Mouse (Mus musculus): ENCODE measurements at regions not wholly inside any gene's neighbourhood (a gene's known extent, or its start where the extent isn't known, plus 50 kb on each side); places are given as distances from the start of the nearest gene placed in this dataset.
"Not testable (repeated sequence)": the region's sequence is repeated elsewhere in the genome, so short reads cannot be mapped to it uniquely, and the experiment has no call there.

DNA sequence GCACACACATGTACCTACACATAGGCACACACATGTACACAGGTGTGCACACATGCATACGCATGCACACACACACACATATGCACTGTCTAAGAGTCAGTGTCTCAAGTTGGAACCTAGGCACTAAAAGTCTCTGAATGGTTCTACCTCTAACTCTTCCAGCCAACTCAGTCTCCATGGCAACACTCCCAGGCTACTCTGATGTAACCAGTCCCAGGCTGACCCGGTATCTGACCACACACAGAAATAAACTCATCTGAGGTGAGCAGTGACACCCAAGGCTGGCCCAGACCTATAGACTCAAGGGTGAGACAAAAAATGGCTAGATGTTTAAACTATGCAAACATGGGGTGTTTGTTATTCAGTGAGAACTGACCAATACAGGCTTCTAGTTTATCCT lies 262.1 kb downstream of the Setd4 start:
- DNase-seq (ENCODE audit: low spot score) = no peak

DNA sequence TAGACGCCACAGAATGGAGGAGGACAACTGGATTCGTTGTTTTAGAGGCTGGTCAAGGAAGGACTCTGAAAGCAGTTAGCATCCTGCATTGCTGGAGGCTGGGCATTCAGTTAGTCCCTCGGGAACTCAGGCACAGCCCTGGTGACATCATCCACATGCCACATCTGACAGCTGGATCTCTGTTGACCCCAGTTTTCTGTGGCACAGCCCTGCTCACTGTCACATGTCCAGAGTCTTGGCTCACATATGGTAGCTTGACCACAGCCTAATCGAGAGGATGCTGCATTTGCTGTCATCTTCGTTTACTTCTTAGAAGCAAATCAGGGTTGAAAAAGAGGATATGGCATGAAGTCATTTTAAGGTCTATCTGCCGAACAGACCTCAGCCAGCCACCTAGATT lies 265.1 kb downstream of the Setd4 start:
- DNase-seq (ENCODE audit: low spot score) = no peak

DNA sequence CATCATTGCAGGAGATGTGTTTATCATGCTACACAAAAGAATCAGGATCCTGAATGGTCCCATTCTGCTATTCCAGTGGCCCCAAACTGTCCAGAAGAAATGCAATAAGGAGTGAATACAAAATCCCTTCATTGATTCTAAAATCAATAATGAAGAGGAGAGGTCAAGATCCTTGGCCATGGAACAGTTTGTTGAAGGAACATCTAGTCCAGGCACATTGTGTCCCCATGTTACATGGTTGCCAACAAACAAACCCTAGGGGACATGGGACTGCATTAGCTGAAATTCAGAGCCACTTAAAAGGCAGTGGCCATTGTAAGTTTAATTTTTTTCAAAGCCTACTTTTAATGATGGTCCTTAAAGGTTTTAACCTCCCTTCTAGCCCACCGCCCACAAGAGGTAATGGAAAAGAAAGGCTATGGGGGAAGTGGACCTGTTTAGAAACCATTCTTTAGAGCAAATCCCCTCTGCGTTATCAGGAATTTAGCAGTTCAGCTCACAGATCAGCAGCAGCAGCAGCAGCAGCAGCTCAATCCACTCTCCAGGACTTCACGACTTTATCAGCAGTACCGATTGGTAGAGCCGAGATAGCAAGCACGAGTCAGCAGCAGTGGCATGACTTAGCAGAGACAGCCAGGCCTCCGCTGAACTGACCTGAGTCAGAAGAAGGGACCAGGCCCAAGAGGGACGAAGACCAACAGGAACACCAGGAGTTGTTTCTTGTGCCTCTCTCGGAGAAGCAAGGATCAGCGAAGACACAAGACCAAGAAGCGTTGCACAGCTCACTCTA lies 268.3 kb downstream of the Setd4 start:
- no peak for DNase-seq (ENCODE audit: low spot score)

DNA sequence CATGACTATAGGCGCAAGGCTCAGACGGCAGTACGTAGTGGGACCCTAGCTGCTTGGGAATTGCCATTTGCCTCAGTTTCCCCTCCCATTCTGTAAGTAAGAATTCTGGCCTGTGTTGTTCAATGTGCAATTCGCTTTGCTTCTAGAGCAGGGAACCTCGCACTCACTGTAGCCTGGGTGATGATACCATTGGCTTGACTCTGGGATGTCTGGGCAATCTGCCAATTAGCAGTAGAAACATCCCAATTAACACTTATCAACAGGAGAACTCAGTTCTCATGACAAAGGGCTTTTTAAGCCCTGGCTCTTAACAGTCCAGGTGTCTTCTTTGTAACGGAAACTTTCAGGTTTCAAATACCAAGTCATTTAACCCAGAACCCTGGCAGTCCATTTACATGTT lies 270.2 kb downstream of the Setd4 start:
- DNase-seq (ENCODE audit: low spot score) = no peak

DNA sequence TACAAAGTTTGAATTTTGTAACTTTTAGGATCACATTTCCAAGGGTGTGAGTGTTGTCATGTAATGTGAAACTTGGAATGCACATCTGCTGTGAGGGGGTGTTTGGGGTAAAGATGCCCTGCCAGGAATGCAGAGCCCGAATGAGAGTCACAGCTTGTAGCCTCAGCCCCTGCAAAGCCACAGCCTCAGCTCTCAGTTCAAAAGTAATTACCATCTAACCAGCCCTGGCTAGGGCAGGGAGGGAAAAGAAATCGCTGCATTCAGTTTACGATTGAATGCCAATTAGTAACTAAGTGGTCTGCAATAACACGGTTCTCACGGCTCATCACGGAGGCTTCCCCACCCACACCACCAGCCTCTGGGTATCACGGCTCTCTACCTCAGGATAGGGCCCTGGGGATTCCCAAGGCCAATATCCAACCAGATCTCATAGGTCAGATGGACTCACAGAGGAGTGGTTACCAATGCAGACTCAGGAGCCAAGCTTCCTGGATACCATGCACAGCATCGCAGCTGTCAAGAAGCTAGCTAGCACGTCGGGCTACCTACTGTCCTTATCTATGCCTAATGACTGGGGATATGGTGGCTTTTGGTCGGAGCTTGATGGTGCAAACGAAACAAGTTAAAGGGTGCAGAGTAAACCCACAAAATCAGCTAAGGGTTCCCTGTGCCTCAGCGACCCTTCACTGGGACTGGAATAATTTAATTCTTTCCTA lies 275.0 kb downstream of the Setd4 start:
- no peak for DNase-seq (ENCODE audit: low spot score)

DNA sequence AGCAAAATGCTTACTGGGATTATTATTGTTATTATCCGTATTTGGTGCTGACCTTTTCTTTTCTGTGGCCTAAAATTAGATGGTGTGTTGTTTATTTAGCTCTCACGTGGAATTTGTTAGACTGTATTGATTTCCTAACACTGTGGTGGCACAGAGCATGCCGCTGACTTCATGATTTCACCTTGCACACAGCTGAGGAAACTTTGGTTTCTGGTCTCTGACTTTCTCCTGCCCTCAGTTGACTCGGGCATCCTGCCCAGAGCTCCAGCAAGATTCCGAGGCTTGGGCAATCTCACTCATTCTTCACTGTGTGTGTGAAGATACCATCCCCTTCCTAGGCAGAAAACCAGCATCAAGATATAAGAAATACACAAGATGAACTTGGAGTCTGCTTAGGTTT lies 279.0 kb downstream of the Setd4 start:
- no peak for DNase-seq (ENCODE audit: low spot score)

DNA sequence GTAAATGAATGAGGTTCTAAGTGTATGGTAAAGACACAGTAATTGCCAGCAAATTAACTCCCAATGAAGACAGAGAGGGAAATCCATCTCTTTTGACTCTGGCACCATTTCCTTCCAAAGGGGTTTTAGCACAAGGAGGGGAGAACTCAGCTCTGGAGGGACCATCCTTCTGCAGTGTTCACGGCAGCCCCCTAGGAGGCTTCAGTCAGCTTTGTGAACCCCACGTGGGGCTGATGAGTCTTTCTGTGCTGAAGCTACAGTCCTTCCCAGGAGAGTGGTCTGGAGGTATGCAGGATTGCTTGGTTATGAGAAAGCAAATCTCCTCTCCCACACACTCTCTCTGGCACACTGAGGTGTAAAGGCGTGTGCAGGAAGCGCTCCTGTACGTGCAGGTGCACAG lies 280.7 kb downstream of the Setd4 start:
- DNase-seq (ENCODE audit: low spot score) = no peak

DNA sequence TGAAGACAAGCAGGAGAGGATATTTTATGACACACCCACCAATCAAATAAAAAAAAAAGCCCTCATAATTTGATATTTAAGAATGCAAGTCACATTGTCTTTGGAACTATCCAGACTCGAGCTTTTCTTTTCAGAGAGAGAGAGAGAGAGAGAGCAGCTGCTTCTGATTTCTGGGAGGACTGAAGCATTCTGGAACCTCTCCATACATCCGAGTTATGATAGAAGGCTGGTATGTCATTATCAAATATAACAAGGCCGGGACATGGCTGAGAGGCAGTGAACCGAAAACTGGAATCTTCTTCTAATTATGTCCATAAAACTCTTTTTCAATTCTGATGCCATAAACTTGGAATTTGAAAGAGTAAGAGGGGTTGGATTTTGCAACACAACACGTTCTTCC lies 284.3 kb downstream of the Setd4 start:
- DNase-seq (ENCODE audit: low spot score) = no peak

DNA sequence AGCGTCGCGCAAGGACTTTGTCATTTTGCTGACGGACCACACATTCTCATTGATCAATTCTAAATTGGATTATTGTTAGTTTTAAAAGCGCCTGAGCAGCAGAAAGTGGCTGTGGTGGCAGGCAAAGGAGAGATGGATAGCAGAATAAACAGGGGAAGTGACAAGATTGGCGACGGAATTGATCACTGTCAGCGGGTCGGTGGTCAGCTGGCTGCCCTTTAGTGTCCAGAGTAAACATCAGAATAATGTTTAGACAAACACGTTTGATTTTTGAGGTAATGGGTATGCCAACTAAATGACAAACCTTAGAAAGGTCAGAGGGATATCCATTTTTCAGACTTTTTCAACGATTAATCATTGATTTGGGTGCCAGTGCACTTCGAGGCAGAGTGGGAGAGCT lies 292.2 kb downstream of the Setd4 start:
- DNase-seq (ENCODE audit: low spot score) = no peak

DNA sequence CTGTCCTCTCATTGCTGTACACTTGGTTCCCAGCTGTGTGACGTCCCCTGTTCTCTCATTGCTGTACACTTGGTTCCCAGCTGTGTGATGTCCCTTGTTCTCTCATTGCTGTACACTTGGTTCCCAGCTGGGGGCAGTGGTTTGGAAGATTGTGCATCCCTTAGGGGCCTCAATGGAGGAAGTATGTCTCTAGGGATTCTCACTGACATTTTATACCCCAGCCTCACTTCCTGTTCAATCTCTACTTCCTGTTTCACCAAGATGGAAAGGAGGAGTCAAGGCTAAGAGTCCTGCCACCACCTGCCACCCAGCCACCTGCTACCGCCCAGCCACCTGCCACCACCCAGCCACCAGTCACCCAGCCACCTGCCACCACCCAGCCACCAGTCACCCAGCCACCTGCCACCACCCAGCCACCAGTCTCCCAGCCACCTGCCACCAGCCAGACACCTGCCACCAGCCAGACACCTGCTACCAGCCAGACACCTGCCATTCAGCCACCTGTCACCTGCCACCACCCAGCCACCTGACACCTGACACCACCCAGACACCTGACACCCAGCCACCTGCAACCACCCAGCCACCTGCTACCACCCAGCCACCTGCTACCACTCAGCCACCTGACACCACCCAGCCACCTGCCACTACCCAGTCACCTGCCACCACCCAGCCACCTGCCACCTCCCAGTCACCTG lies 295.1 kb downstream of the Setd4 start:
- no peak for DNase-seq (ENCODE audit: low spot score)

DNA sequence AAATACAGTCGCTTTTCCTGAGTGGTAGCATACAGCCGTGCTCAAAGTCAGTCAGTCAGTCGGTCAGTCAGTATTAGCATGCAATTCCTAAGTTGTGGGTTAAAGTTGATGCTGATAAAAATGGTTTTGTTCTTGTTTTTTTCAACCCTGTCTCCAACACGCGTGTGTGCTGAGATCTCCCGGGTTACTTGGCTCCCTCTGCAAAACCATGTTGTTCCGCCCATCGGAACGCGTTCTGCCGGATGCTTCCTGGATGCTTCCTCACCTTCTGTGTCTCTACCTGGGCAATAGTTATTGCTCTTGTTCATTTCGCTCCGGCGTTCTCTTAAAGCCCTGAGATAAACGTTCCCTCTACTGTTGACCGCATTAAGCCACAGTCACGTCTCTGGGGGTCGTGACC lies 296.9 kb downstream of the Setd4 start:
- no peak for DNase-seq (ENCODE audit: low spot score)

DNA sequence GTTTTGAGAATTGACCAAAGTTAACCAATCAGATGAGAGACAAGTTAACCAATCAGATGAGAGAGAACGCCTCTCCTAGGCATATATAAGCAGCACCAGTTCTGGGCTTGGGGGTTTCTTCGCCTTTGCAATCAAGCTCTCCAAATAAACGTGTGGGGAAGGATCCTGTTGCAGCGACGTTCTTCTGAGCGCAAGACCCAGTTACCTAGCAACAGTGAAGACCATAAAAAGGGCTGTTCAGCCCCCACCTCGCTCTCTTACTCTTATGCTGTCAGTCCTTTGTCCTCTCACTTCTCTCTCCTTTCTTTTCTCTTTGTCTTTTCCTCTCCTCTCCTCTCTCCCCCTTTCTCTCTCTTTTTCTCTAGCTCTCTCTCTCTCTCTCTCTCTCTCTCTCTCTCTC lies 297.7 kb downstream of the Setd4 start:
- not testable (repeated sequence) for DNase-seq (ENCODE audit: low spot score)

DNA sequence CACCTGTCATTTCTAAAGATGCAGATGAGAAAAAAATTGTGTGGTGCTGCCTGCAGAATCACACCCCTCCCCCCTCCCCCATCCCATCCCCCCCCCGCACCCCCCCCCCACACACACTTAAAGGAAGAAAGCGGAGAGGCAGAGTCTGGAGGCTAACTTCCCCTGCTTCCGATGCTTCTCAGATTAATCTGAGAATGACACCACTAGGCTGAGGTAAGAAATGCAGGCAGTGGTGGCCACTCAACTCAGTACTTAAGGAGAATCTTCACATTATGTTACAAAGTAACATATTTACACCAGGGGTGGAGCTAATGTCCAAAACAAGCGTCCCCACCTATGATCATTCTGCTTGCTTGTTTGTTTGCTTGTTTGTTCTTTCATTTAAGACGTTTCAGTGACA lies 309.4 kb downstream of the Setd4 start:
- no peak for DNase-seq (ENCODE audit: low spot score)

DNA sequence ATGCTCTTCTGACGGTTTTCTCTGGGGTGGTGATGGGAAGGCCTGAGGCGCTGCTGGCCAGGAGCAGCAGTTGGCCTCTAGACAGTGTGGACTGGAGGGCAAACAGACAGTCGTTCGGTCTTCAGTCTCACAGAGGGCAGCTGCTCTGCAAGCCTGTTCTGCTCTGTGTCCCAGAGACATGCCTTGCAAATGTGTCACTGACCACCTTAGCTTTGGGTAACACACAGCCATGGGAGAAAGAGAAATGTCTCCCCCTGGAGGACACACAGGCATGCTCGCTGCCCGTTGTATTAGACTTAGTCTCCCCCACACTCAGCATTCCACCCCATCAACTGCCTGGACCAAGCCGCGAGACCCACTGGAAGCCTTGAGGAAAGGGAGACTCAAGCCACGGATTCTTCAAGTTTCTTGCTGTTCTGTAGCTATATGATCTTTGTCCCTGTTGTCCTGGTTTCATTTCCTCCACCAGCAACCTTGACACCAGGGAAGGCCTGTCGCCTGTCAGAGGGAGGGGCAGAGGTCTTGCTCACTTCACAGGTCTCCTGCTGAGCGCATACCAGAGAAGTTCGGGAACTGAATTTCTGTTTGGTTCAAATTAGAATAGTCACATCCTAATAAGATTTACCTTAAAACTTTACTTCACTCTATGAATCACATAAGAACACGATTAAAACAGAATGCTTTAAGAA lies 310.8 kb downstream of the Setd4 start:
- DNase-seq (ENCODE audit: low spot score) = peak; percentile 21

DNA sequence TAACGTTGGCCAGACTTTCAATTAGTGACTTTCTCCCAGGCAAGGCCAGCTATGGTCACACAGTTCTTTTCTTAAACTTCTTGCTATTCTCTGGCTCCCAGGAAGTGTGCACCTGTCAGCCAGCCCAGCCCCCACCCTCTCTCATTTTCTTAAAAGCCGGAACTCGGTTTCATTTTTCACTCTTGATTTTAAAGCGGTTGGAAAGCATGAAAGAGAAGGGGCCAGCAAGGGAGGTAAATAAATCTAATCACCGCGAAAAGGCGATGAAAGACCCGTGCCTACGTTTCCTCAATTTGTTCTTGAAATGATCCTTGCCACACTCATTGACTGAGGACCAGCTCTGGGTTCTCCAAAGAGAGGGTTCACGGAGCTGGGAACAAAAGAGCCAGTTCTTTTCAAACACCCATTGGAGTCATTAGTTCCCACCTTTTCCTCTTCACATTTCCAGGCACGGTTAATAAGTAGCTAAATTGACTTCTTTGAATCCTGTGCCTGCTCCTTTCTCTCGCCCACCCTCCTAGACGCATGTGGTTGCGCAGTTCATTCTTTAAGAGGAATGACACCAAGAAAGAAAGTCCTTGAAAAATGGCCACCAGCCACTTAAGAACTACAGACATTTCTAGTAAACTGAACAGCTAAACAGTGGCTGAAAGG lies 311.6 kb downstream of the Setd4 start:
- DNase-seq (ENCODE audit: low spot score) = no peak

DNA sequence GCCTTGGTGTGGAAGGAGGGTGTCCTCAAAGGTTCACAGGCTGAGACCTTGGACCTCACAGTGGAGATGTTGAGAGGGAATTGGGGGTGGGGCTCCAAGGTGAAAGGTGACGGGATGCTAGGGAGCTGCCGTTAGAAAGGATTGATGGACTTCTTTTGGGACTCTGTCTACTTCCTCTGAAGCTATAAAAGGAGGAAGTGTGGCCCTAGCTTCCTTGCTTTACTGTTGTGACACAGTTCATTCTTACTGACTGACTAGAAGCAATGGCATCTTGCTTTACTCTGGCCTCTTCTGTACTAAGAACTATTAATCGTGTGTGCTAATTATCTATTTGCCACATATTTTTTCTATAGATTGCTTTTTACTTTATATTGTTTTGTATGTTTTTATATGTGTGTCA lies 315.8 kb downstream of the Setd4 start:
- DNase-seq (ENCODE audit: low spot score) = no peak

DNA sequence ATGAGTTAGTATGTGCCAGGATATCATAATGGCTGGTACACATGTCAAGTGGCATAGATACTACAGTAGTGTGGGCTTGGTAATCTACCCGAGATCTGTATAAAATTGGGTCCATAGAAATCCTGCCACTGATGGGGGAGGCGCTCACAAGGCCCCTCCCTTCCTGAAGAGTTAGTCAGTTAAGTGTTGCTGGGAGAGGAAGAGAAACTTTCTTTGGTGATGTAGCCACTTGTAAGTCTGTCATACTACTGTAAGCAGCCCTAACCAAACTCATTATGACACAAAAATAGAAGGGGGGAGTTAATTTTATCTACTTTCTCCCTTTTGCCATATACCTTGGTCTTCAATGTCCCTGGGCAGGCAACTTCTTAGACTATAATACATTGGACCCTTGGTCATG lies 316.3 kb downstream of the Setd4 start:
- DNase-seq (ENCODE audit: low spot score) = no peak

DNA sequence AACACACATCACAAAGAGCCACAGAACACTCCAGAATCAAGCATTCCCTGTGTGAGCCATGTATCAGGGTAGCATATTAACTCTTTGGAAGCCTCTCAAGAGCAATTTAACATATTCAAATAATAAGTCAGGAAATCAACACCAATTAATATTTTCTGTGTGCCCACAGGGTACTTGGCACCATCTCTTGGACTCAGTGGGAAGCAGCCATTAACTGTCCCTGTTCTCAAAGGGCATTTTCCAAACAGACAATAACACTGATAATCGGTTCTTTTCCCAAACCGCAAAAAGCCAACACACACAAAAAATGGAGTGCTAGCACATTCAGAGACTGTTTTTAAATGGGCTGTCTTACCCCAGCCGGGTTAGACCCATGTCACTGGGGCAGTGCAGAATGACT lies 317.0 kb downstream of the Setd4 start:
- no peak for DNase-seq (ENCODE audit: low spot score)

DNA sequence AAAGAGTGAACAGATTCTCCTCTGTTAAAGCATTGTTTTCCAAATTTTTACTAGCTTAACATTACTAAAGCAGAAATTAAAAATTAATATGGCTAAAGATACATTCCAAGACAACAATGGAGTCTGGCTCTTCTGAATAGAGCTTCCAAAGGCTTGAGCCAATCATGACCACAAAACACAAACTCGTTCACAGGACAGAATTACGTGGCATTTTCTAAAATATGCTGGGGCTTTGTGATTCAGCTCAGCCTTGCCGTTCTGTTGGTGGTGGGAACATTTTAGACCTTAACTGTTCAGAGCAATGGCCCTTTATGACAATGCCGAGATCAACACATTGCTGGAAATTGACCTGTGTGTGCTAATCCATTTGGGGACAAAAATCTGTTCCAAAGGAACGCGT lies 318.7 kb downstream of the Setd4 start:
- no peak for DNase-seq (ENCODE audit: low spot score)

DNA sequence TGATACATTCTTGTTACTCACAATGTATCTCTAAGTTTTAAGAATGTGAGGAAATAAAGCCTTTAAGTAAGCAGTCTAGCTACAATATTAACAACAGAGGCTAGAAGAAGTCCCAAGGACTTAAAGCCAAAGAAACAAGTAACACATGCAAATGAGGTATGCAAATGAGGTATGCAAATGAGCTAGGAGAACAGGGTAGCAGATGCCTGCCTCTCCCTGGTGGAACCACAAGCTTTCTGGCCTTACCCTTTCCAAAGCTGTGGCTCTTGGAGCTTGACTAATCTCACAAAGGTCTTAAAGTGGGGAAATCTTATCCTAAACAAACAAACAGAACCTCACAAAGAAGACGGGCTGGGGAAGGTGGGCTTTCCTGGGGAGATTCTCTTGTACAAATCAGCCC lies 322.1 kb downstream of the Setd4 start:
- DNase-seq (ENCODE audit: low spot score) = no peak

DNA sequence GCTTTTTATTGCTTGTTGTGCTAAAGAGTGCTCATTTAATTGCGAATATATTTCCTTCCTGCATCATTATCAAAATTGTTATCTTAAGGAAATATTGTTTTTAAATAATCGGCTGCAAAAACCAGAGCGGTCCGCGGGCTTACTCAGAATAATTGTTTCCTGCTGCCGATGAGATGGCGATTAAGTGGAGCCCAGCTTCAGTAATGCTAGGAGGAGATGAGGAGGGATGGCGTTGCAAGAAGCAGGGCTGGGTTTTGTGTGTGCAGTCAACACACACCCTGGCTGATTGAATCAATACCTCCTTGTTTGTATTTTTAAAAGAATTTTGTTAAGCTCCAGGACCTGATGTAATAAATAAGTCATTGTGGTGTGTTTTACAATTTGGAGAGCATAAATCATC lies 331.2 kb downstream of the Setd4 start:
- DNase-seq (ENCODE audit: low spot score) = no peak

DNA sequence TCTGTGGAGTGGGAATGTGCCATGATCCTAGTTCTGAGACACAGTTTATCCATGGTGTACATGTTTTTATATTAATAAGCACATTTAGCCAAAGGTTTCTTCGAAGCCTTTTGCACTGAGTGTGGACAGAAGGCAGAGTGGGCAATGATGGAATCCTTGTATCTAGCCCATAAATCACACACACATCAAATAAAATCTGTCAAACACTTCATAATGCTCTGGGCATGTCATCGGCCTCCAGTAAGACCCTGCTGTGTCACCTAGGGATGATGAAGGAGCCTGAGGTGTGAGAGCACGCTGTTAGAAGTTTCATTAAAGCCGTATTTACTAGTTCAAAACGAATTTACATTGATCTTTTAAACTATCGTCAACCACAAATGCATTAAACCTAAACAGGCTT lies 331.7 kb downstream of the Setd4 start:
- DNase-seq (ENCODE audit: low spot score) = no peak
